Mouse (Mus musculus) lung, embryonic 15.5 days (tissue): ENCODE measurements around the gene Atf4. TPM values are rescaled to one million over a fixed set of nuclear protein-coding genes. Genes with fewer than 3 reads are reported as not detected.
A peak's percentile ranks its signal among the peaks of the same experiment; 100 is the strongest.

Experiments used
- ATAC-seq: fragments of 200-750 bp; cut with Nextera tagmentation; 2 replicates; pipeline ENCODE4 v1.8.0; 2017; ENCODE audit warnings: moderate number of reproducible peaks, borderline replicate concordance; ENCODE audit not compliant: low FRiP score, low TSS enrichment; ENCODE audit errors: extremely low read depth
- H3K27ac ChIP-seq: fragments of 300-500 bp; sonication (generic); 2 replicates; pipeline ENCODE4 v1.5.1; 2015; ENCODE audit warnings: moderate library complexity, mild to moderate bottlenecking, inconsistent platforms
- H3K27me3 ChIP-seq: fragments of 300-500 bp; sonication (generic); 2 replicates; pipeline ENCODE4 v1.6.1; 2015; ENCODE audit warnings: inconsistent platforms
- H3K36me3 ChIP-seq: fragments of 300-500 bp; sonication (generic); 2 replicates; pipeline ENCODE4 v1.6.1; 2015; ENCODE audit warnings: inconsistent platforms
- H3K4me1 ChIP-seq: fragments of 300-500 bp; sonication (generic); 2 replicates; pipeline ENCODE4 v1.6.1; 2015; ENCODE audit warnings: inconsistent platforms
- H3K4me2 ChIP-seq: fragments of 300-500 bp; sonication (generic); 2 replicates; pipeline ENCODE4 v1.6.1; 2015; ENCODE audit warnings: inconsistent platforms, mild to moderate bottlenecking, moderate library complexity
- H3K4me3 ChIP-seq: fragments of 300-500 bp; sonication (generic); 2 replicates; pipeline ENCODE4 v1.5.1; 2015; ENCODE audit warnings: mild to moderate bottlenecking, inconsistent platforms
- H3K9ac ChIP-seq: fragments of 300-500 bp; sonication (generic); 2 replicates; pipeline ENCODE4 v1.6.1; 2015; ENCODE audit warnings: inconsistent platforms
- H3K9me3 ChIP-seq: fragments of 300-500 bp; sonication (generic); 2 replicates; pipeline ENCODE4 v1.6.1; 2016; ENCODE audit warnings: inconsistent platforms
- WGBS: fragments of 180-500 bp; shearing (Covaris S2); methylation state at CpG from one replicate; pipeline ENCODE4 v1.1.7; 2015; 5-methylcytosine and 5-hydroxymethylcytosine counted together
- polyA plus RNA-seq: library from polyadenylated mRNA; unstranded; fragments of >200 nt; fragmentation: Nextera tagmentation; extraction: Ambion mirVana; gene quantifications from 2 replicates; pipeline ENCODE4 v1.2.1, GENCODE M21; 2015

Atf4 gene
- polyA plus RNA-seq, 1 experiment from 2014 or later, result 124 TPM

DNA sequence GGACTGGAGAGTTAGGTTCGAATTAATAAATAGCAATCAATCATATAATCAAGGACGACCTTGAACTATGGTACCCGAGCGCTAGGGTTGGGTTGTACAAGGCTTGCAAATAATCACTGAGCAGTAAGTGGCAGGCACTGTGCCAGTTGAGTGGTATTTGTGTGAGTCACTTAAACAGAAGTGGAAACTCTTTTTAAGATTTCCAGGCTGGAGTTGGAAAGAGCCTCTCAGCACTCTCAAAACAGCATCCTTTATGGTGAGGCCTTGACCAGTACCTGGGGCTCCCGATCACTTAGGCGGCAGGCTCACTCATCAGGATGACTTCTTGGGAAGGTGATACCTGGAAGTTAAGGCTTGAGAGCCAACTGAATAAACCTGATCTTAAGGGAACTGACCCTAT lies 777 bp upstream of the Atf4 start:
- no peak for ATAC-seq
- H3K36me3 ChIP-seq, result peaks cover 55% of the 10 kb centered on the region

GRCm38 (mm10) chr15:80255646-80256121 lies 700 bp downstream of the Atf4 start:
- Histone ChIP-seq H3K9me3 (no peaks in the 10 kb centered on the region), H3K9ac (peak overlapping the region; percentile 96), H3K4me3 (peak overlapping the region; percentile 86), H3K4me2 (peak overlapping the region; percentile 82), H3K36me3 (peaks cover 51% of the 10 kb centered on the region), H3K27me3 (no peaks in the 10 kb centered on the region), H3K27ac (peak overlapping the region; percentile 95), H3K4me1 (peaks cover 34% of the 10 kb centered on the region)
- under 1% methylated on average over 51 of the region's 51 CpGs for WGBS
- peak; percentile 58 for ATAC-seq

More for the DNA sequence above, 777 bp upstream of the Atf4 start:
- Histone ChIP-seq H3K27me3 (no peaks in the 10 kb centered on the region), H3K27ac (peak overlapping the region; percentile 95), H3K9ac (peak overlapping the region; percentile 72), H3K4me2 (peak overlapping the region; percentile 82), H3K9me3 (no peaks in the 10 kb centered on the region), H3K4me1 (peaks cover 34% of the 10 kb centered on the region), H3K4me3 (peak overlapping the region; percentile 86)
- WGBS, result 30% methylated on average over 6 of the region's 6 CpGs

DNA sequence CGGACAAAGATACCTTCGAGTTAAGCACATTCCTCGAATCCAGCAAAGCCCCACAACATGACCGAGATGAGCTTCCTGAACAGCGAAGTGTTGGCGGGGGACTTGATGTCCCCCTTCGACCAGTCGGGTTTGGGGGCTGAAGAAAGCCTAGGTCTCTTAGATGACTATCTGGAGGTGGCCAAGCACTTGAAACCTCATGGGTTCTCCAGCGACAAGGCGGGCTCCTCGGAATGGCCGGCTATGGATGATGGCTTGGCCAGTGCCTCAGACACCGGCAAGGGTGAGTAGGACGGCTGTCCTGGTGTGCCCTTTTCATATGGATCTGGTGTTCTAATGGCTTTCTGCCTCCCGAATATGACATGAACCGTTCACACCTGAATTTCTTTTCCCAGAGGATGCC lies 1.3 kb downstream of the Atf4 start:
- Histone ChIP-seq H3K9me3 (no peaks in the 10 kb centered on the region), H3K4me2 (peak overlapping the region; percentile 82), H3K9ac (peak overlapping the region; percentile 96), H3K4me1 (peaks cover 34% of the 10 kb centered on the region), H3K4me3 (peak overlapping the region; percentile 86), H3K27me3 (no peaks in the 10 kb centered on the region), H3K36me3 (peaks cover 50% of the 10 kb centered on the region), H3K27ac (peak overlapping the region; percentile 95)
- no peak for ATAC-seq
- WGBS, result 3% methylated on average over 16 of the region's 16 CpGs

- ATAC-seq, result no peak
- WGBS, result 50% methylated on average over 12 of the region's 12 CpGs
- Histone ChIP-seq H3K36me3 (peaks cover 47% of the 10 kb centered on the region), H3K27me3 (no peaks in the 10 kb centered on the region), H3K4me3 (peak overlapping the region; percentile 86), H3K4me2 (peak overlapping the region; percentile 82), H3K4me1 (peaks cover 34% of the 10 kb centered on the region), H3K9ac (peak overlapping the region; percentile 96), H3K9me3 (no peaks in the 10 kb centered on the region), H3K27ac (peak overlapping the region; percentile 95)
These were observed 1.9 kb downstream of the Atf4 start for GRCm38 (mm10) chr15:80256656-80257601.

DNA sequence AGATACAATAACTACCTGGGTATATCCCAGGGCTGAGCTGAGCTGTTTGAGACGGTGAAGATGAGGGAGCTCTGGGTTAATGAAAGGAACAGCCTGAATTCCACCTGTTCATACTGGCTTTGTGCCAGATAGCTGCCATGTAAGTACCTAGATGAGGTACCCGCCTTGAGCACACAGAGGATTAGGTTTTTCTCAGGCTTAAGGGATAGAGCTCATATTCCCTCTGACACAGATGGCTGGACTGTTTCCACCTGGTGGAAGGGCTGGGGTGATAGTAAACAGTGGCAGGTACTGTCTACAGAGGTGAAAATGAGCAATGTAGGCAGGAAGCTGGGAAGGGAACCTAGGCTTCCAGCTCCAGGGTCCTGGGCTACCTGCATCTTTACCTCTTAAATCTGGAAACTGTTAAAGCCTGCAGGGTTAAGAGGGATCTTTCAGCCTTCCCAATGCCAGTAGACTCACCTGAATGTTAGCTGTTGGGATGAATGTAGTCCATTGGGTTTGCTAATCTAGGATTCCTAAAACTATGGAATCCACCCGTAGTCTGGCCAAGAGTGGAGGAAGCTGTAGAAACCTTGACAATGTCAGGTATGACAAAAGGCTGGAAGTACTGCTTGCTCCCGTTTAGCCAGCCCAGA lies 2.7 kb downstream of the Atf4 start:
- 0 out of 2 replicates have a peak overlapping the region, but pooled peaks have one; percentile 86 for H3K4me3 ChIP-seq
- ATAC-seq, result no peak
- peak overlapping the region; percentile 95 for H3K27ac ChIP-seq
- peak overlapping the region; percentile 82 for H3K4me2 ChIP-seq
- peaks cover 37% of the 10 kb centered on the region for H3K4me1 ChIP-seq
- H3K27me3 ChIP-seq, result no peaks in the 10 kb centered on the region
- no peak overlapping the region; the same call in 1 of the 2 replicates for H3K9ac ChIP-seq
- H3K9me3 ChIP-seq, result no peaks in the 10 kb centered on the region
- 14% methylated on average over 4 of the region's 4 CpGs for WGBS
- peaks cover 47% of the 10 kb centered on the region for H3K36me3 ChIP-seq

- H3K4me2 ChIP-seq, result peak overlapping the region; percentile 82
- peaks cover 39% of the 10 kb centered on the region for H3K4me1 ChIP-seq
- no peak overlapping the region for H3K9ac ChIP-seq
- H3K9me3 ChIP-seq, result no peaks in the 10 kb centered on the region
- peak overlapping the region; percentile 95 for H3K27ac ChIP-seq
- whole genome bisulfite sequencing, result 56% methylated on average over 11 of the region's 11 CpGs
- peaks cover 43% of the 10 kb centered on the region for H3K36me3 ChIP-seq
- ATAC-seq, result no peak
- no peak overlapping the region for H3K4me3 ChIP-seq
- H3K27me3 ChIP-seq, result no peaks in the 10 kb centered on the region
These were observed 3.5 kb downstream of the Atf4 start for GRCm38 (mm10) chr15:80258240-80259170.

GRCm38 (mm10) chr15:80259406-80260045 lies 4.5 kb downstream of the Atf4 start:
- H3K27ac ChIP-seq, result no peak overlapping the region
- ATAC-seq, result no peak
- no peak overlapping the region for H3K4me3 ChIP-seq
- no peak overlapping the region for H3K4me2 ChIP-seq
- H3K9me3 ChIP-seq, result no peaks in the 10 kb centered on the region
- H3K36me3 ChIP-seq, result peaks cover 43% of the 10 kb centered on the region
- peaks cover 35% of the 10 kb centered on the region for H3K4me1 ChIP-seq
- WGBS, result 71% methylated on average over 8 of the region's 8 CpGs
- no peak overlapping the region for H3K9ac ChIP-seq
- no peaks in the 10 kb centered on the region for H3K27me3 ChIP-seq

- H3K36me3 ChIP-seq, result peaks cover 43% of the 10 kb centered on the region
- peaks cover 36% of the 10 kb centered on the region for H3K4me1 ChIP-seq
- H3K27ac ChIP-seq, result no peak overlapping the region
- H3K4me2 ChIP-seq, result no peak overlapping the region
- no peaks in the 10 kb centered on the region for H3K9me3 ChIP-seq
- H3K9ac ChIP-seq, result no peak overlapping the region
- ATAC-seq, result no peak
- H3K4me3 ChIP-seq, result no peak overlapping the region
- no peaks in the 10 kb centered on the region for H3K27me3 ChIP-seq
- WGBS, result 21% methylated on average over 3 of the region's 3 CpGs
These were observed 5.7 kb downstream of the Atf4 start for GRCm38 (mm10) chr15:80260677-80261076.

DNA sequence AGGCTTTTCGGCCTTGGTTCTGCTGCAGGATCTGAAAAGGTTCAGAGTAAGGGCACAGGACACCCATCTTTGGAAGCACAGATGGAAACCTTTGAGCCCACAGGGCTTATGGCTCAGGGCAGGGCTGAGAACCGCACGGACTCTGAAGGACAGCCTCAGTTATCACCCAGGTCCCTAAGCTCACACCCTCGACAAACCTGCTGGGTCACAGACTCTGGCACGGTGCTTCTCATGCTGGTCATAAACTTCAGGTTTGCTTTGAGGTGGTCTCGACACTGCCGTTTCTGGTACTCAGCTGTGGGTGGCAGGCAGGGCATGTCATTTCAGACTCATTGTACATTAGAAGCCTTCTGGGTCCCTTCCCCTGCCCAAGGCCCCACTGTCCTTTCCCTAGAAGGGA lies 6.1 kb downstream of the Atf4 start:
- WGBS, result 75% methylated on average over 7 of the region's 7 CpGs
- Histone ChIP-seq H3K4me2 (no peak overlapping the region), H3K9me3 (no peaks in the 10 kb centered on the region), H3K4me1 (peaks cover 36% of the 10 kb centered on the region), H3K27ac (no peak overlapping the region), H3K27me3 (no peaks in the 10 kb centered on the region), H3K9ac (no peak overlapping the region), H3K36me3 (peaks cover 42% of the 10 kb centered on the region), H3K4me3 (no peak overlapping the region)
- ATAC-seq, result no peak

DNA sequence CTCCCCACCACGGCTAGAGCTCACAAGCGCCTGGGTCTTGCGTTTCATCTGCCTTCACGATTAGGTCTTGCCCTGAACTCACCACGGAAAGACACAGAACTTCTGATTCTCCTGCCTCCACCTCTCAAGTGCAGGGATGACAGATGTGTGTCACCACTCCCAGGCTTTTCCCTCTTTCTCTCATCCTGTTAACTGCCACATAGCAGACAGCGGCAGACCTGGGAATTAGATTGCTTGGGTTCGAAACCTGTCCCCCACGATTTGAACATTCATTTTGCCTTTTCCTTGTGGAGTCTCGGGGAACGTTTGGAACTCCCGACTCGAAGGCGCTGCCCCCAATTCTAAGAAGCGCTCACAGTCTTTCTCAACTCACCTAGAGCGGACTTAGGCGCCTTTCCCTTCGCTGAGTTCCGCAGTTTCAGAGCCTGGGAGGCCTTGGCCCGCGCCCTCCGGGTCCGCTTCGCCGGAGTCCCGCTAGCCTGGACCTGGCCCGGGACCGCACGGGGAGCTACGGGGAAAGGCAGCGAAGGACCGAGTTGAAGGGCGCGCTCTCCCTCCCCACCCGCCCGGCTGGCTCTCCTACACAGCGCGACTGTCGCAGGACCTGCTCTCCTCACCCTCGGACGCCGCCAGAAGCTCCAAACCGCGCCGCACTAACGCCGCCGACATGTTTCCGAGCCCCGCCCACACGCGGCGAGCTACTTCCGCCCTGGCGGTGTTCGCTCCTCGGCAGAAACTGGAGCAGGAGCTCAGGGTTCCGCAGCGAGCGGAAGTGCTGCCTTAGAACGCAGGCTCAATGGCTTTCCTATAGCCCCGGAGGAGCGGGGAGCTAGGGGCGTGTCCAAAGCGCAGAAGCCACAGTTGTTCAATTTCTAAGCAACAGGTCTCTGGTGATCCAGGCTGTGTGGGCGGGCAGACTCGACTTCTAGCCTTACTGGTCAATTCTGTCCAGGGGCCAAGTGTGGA lies 8.9 kb downstream of the Atf4 start, which contains the start of gene Rps19bp1:
Gene Rps19bp1, minus strand, starts transcription at position 706 of the 966 bp plus-strand sequence.
- no peaks in the 10 kb centered on the region for H3K27me3 ChIP-seq
- H3K9ac ChIP-seq, result peak within 1 kb of the TSS; percentile 87
- H3K9me3 ChIP-seq, result no peaks in the 10 kb centered on the region
- H3K4me3 ChIP-seq, result peak within 1 kb of the TSS; percentile 94
- H3K36me3 ChIP-seq, result peaks cover 16% of the 10 kb centered on the region; the same call in 1 of the 2 replicates
- peak within 1 kb of the TSS; percentile 31 for H3K27ac ChIP-seq
- H3K4me1 ChIP-seq, result peaks cover 18% of the 10 kb centered on the region
- H3K4me2 ChIP-seq, result peak within 1 kb of the TSS; percentile 86
- ATAC-seq, result peak; percentile 92
- WGBS, result under 1% methylated on average over 65 of the region's 66 CpGs
